Mouse (Mus musculus) embryonic stem cell, embryonic (primary cell): ENCODE data around the gene Fcer2a.

Experiments
- CTCF ChIA-PET, 4 experiments: fragments of 300-600 bp in 2 of 4; fragments of 350-600 bp in 2 of 4; sonication (Branson Sonifier 250); formaldehyde crosslinking; loops; one replicate each; lab custom pipeline; 2022; ENCODE audit warnings: inconsistent platforms in 2 of 4; lab: Charles Lee
- POLR2A ChIA-PET, 4 experiments: fragments of 300-600 bp in 2 of 4; fragments of 350-600 bp in 2 of 4; sonication (Branson Sonifier 250); formaldehyde crosslinking; loops; one replicate each; lab custom pipeline; 2022; ENCODE audit warnings: antibody characterized with exemption in 4 of 4, inconsistent platforms in 1 of 4; lab: Charles Lee

The Fcer2a gene

DNA sequence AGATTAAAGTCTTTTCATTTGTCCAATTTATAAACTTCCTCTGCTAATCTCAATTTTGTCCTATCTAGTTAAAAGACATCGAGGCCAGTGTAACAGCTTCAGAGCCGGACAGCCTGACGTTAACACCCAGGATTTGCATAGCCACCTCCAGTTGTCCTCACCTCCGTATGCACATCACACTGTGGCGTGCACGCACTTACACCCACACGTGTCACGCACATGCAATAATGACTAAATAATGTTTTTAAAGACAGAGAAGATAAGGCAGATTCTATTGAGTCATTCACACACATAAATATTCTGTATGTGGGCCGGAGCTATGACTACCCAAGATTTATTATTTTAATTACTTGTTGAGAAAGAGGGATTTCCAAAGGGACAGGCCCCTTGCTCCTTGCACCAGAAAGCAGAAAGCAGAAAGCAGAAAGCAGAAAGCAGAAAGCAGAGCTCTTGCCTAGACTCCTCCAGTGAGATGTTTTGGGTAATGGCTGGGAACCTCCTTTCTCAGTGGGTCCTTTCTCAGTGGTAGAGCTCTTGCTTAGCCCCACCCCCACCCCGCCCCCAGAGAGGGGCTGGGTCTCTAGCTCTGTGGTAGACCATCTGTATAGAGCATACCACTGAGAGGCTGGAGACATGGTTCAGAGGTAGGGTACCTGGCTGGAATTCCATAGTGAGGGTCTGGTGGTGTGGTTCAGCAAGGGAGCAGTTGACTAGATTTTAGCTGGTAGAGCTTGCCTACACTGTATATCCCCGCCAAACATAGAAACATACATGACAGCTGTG, 39.1 kb downstream of the Fcer2a start:
- CTCF ChIA-PET = interaction anchor here (0.9 to 1.7 kb wide), 7 partner anchors 9 to 96 kb away, joined by 3 to 6 read pairs (median 4); partner anchors contain the start of genes Fcor (in 4 of the 4) and Trappc5 (in 1 of the 4)
- POLR2A ChIA-PET = interaction anchor here in 3 of 4 experiments (0.6 to 2.0 kb wide), 17 partner anchors 9 to 155 kb away, joined by 3 to 8 read pairs (median 3); partner anchors contain the start of genes Fcor (in 2 of the 3), Mcemp1 (in 1 of the 3), Mcoln1 (in 1 of the 3) and Pet100 (in 1 of the 3)

DNA sequence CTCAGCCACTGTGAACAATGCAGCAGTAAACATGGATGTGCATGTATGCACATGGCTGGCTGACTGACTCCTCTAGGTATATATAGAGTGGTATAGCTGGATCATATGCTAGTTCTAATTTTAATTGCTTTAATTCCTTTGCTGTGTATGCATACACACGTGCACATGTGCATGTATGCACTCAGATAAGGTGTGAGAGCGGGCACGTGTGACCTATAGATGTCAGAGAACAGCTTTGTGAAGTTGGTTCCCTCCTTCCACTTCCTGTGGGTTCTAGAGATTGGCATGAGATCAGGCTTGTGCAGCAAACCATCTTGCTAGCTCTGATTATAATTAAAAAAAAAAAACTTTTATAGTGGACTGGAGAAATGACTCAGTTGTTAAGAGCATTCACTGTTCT, 41.1 kb downstream of the Fcer2a start:
- ChIA-PET POLR2A (no interaction called here), CTCF (interaction anchor here in 1 of 4 experiments (0.5 kb wide), 1 partner anchor 720 kb away, joined by 3 read pairs; no protein-coding TSS in a partner anchor)

DNA sequence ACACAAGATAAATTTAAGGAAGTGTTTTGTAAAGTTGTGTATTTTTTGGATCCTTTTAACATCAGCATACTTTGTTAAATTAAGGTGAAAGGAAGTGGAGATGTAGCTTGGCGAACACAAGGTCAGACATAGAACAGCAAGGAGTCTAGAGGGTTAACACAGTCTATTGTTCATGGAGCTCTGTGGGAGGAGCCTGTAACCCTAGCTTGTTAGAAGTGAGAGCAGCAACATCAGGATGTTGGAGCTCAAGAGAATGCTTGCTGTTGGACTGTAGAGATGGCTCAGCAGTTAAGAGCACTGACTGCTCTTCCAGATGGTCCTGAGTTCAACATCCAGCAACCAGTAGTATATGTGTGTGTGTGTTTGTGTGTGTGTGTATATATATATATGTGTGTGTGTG, 45.0 kb downstream of the Fcer2a start:
- ChIA-PET POLR2A (interaction anchor here in 3 of 4 experiments (0.7 to 2.3 kb wide), 14 partner anchors 10 to 498 kb away, joined by 3 to 14 read pairs (median 4); partner anchors contain the start of genes Fcor (in 2 of the 3), C330021F23Rik (in 1 of the 3), Mcemp1 (in 1 of the 3) and Pet100 (in 1 of the 3)), CTCF (interaction anchor here (0.9 to 1.4 kb wide), 5 partner anchors 23 to 69 kb away, joined by 3 to 11 read pairs (median 4); partner anchors contain the start of genes Fcor (in 3 of the 4) and Trappc5 (in 1 of the 4))

DNA sequence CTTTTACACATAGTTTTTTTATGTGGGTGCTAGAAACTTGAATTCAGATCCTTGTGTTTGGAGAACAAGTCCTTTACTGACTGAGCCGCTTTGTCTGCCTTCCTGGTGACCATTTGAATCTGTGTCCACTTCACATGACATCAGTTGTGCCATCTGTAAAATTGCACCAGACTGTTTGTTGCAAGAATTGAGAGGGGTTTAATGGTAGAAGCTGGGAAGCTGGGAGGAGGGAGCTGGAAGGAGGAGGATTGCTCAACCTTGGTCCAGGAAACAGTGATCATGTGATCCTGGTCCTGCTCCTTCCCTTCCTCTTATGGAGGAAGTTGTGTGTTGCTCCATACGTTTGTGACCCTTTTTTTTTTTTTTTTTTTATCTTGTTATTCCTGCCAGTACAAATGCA, 45.7 kb downstream of the Fcer2a start:
- POLR2A ChIA-PET = interaction anchor here in 3 of 4 experiments (0.7 to 2.3 kb wide), 8 partner anchors 16 to 498 kb away, joined by 3 to 7 read pairs (median 4); partner anchors contain the start of genes Fcor (in 2 of the 3), C330021F23Rik (in 1 of the 3), Pet100 (in 1 of the 3) and Xab2 (in 1 of the 3)
- CTCF ChIA-PET = interaction anchor here (0.9 to 1.4 kb wide), 5 partner anchors 24 to 70 kb away, joined by 3 to 11 read pairs (median 5); partner anchors contain the start of genes Fcor (in 2 of the 4) and Trappc5 (in 1 of the 4)

DNA sequence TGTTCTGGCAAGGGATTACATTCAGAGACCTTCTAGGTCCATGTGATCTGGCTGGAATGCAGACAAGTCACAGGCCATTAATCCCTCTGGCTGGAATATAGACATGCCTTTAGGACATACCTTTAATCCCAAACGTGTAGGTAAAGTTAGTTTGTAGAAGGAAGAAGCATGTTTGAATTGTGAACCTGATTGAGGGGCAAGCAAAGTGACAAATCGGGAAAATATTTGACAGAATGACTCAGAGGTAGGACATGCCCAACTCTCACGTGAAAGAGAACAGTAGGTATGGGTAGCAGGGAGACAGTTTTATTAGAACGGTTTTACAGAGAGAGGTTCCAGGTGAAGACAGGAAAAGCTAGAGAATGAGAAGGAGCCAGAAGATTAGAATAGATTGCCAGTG, 46.4 kb downstream of the Fcer2a start:
- POLR2A ChIA-PET = interaction anchor here in 2 of 4 experiments (0.6 to 2.3 kb wide), 4 partner anchors 15 to 146 kb away, joined by 4 to 7 read pairs (median 5); partner anchors contain the start of gene Fcor (in 1 of the 2)
- CTCF ChIA-PET = interaction anchor here in 2 of 4 experiments (0.7 to 1.4 kb wide), 2 partner anchors 8 to 24 kb away, joined by 4 read pairs; partner anchors contain the start of gene Fcor (in 1 of the 2)

DNA sequence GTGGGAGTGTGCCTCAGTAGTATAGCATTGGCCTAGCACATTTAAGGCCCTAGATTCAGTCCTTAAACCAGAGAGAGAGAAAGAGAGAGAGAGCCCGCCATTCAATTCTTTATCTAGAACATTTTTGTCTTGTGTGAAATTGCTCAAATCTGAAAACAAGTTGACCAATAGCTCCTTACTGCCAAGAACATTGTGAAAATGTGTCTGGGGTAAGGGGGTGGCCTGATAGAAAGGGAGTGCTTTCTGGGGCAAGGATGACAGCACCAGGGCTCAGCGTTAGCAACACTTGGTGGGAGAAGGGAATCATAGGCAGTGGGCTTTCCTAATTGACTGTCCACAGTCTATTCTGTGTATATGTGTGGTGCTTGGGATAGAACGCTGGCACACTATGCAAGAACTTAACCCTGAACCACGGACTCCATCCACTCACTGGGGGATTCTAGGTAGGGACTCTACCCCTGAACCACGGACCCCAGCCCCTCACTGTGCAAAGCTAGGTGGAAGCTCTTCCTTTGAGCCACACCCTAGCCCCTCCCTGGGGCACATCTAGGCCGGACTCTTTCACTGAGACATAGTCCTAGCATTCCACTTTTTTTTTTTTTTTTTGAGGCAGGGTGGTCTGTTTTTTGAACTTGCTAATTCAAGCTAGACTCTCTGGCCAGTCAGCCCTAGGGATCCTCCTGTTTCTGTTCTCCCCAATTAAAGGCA, 47.0 kb downstream of the Fcer2a start:
- ChIA-PET POLR2A (interaction anchor here in 2 of 4 experiments (0.6 to 2.3 kb wide), 6 partner anchors 14 to 141 kb away, joined by 3 to 10 read pairs (median 5); partner anchors contain the start of genes Fcor (in 2 of the 2) and Stxbp2 (in 1 of the 2)), CTCF (interaction anchor here in 3 of 4 experiments (0.7 to 2.5 kb wide), 5 partner anchors 9 to 29 kb away, joined by 3 to 12 read pairs (median 6); partner anchors contain the start of genes Fcor (in 3 of the 3), Retn (in 1 of the 3) and Trappc5 (in 1 of the 3))

DNA sequence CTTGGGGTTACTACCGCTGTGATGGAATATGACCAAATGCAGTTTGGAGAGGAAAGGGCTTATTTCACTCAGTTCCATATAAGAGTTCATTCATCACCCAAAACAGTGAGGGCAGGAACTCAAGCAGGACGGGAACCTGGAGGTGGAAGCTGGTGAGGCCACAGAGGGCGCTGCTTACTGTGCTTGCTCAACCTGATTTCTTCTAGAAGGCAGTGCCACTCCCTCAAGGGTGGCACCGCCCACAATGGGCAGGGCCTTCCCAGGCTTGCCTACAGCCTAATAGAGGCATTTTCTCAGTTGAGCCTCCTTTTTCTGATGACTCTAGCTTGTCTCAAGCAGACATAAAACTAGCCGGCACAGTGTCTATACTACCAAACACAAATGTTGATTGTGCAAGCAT, 48.2 kb downstream of the Fcer2a start:
- POLR2A ChIA-PET = interaction anchor here in 3 of 4 experiments (0.6 to 2.7 kb wide), 25 partner anchors 9 to 502 kb away, joined by 3 to 14 read pairs (median 3); partner anchors contain the start of genes Fcor (in 3 of the 3), Camsap3 (in 2 of the 3), Stxbp2 (in 2 of the 3) and C330021F23Rik (in 1 of the 3)

More for the DNA sequence above, 48.2 kb downstream of the Fcer2a start:
- CTCF ChIA-PET = interaction anchor here (0.5 to 3.4 kb wide), 18 partner anchors 10 to 863 kb away, joined by 3 to 39 read pairs (median 4); partner anchors contain the start of genes Fcor (in 4 of the 4), Trappc5 (in 3 of the 4) and Retn (in 1 of the 4)
